Mouse (Mus musculus) cerebellum, adult 2 months (tissue): Measurements from ENCODE around the gene Fndc7.

Experiments used
- CTCF ChIP-seq: fragments of 200-500 bp; IDR thresholded peaks from 2 replicates; pipeline ENCODE4 v1.5.1; 2011; ENCODE audit warnings: low read depth, mild to moderate bottlenecking, control low read depth, low read length, moderate library complexity, borderline replicate concordance; ENCODE audit not compliant: insufficient read depth
- POLR2A ChIP-seq: fragments of 200-500 bp; IDR thresholded peaks from 2 replicates; pipeline ENCODE4 v1.6.1; 2011; ENCODE audit warnings: low read length, control low read depth, borderline replicate concordance; ENCODE audit not compliant: insufficient read depth

DNA sequence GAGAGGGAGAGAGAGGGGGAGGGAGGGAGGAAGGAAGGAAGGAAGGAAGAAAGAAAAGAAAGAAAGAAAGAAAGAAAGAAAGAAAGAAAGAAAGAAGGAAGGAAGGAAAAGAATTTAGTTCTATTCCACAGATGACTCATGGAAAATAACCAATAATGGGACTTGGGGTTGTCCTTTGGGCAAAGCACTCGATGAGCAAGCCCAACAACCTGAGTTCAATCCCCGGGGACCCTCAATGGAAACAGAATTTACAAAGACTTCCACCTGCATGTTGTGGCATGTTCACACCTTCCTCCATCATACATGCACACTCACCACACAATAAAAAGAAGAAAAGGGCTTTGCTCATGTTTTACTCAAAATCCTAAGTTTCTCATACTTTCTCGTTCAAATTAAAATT, 22.4 kb downstream of the Fndc7 start:
- TF ChIP-seq POLR2A (no peak), CTCF (no peak)
